Mouse (Mus musculus) forebrain, postnatal 0 days (tissue): Measurements from ENCODE around the gene Idh3a. TPM values are rescaled to one million over a fixed set of nuclear protein-coding genes. Genes with fewer than 3 reads are reported as not detected.

Experiments used
- ATAC-seq: fragments of 200-750 bp; cut with Nextera tagmentation; 2 replicates; pipeline ENCODE4 v1.8.0; 2017; ENCODE audit warnings: mild to moderate bottlenecking, moderate library complexity
- DNase-seq: peaks from one replicate; pipeline ENCODE4 v3.0.0-alpha.2; 2015
- H3K27ac ChIP-seq: fragments of 300-500 bp; sonication (generic); 2 replicates; pipeline ENCODE4 v1.5.1; 2014; ENCODE audit warnings: low read depth, mild to moderate bottlenecking, antibody characterized with exemption, low read length, moderate library complexity, mixed read lengths
- H3K27me3 ChIP-seq: fragments of 300-500 bp; sonication (generic); 2 replicates; pipeline ENCODE4 v1.6.1; 2014; ENCODE audit warnings: mild to moderate bottlenecking, low read length, mixed read lengths; ENCODE audit not compliant: insufficient read depth
- H3K36me3 ChIP-seq: fragments of 300-500 bp; sonication (generic); 2 replicates; pipeline ENCODE4 v1.6.1; 2014; ENCODE audit warnings: mild to moderate bottlenecking, moderate library complexity; ENCODE audit not compliant: insufficient read depth
- H3K4me1 ChIP-seq: fragments of 300-500 bp; sonication (generic); 2 replicates; pipeline ENCODE4 v1.6.1; 2014; ENCODE audit warnings: antibody characterized with exemption; ENCODE audit not compliant: insufficient read depth
- H3K4me2 ChIP-seq: fragments of 300-500 bp; sonication (generic); 2 replicates; pipeline ENCODE4 v1.6.1; 2014; ENCODE audit warnings: low read depth, mild to moderate bottlenecking, moderate library complexity
- H3K4me3 ChIP-seq: fragments of 300-500 bp; sonication (generic); 2 replicates; pipeline ENCODE4 v1.5.1; 2014; ENCODE audit warnings: low read depth, low read length, mixed read lengths
- H3K9ac ChIP-seq: fragments of 300-500 bp; sonication (generic); 2 replicates; pipeline ENCODE4 v1.6.1; 2014; ENCODE audit warnings: mild to moderate bottlenecking
- H3K9me3 ChIP-seq: fragments of 300-500 bp; sonication (generic); 2 replicates; pipeline ENCODE4 v1.6.1; 2016; ENCODE audit warnings: low read length
- CTCF ChIP-seq: sonication (generic); IDR thresholded peaks from 2 replicates; pipeline ENCODE4 v1.5.1; 2016; ENCODE audit warnings: antibody characterized with exemption, control low read depth, low read depth
- WGBS: fragments of 180-500 bp; shearing (Covaris S2); extraction: QIAGEN DNeasy Blood & Tissue Kit; methylation state at CpG from one replicate; pipeline ENCODE4 v1.1.7; 2014; 5-methylcytosine and 5-hydroxymethylcytosine counted together
- polyA plus RNA-seq: library from polyadenylated mRNA; unstranded; fragments of >200 nt; fragmentation: Nextera tagmentation; extraction: Ambion mirVana; gene quantifications from 2 replicates; pipeline ENCODE4 v1.2.1, GENCODE M21; 2015
- total RNA-seq: library from RNA; depleted of rRNA; stranded (reverse); fragments of >200 nt; gene quantifications from 2 replicates; pipeline ENCODE4 v1.2.3, GENCODE M21; 2014

Gene Idh3a
- total and polyA plus RNA-seq, 2 experiments from 2014 or later, result 94.6 to 183 TPM

DNA sequence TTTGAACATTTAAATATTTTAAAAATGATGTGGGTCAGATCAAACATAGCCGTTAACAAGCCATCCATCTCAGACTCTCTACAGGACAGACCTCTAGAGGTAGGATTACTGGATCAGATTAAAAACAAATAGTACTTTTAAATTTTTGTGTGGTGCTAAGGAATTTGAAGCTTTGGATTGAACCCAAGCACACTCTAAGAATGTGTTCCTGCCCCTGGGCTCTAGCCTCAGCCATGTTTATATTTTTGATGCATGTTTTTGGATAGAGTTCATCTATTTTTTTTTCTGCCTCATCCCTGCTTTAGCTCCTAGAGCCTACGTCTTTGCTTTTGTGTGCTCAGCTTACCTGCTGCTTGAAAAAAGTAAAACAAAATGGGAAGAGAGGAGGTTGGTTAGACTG, 47.3 kb downstream of the Idh3a start:
- H3K9ac ChIP-seq, result no peak overlapping the region
- DNase-seq (no peak), ATAC-seq (no peak)
- no peaks in the 10 kb centered on the region for H3K4me1 ChIP-seq
- H3K4me3 ChIP-seq, result no peak overlapping the region
- H3K4me2 ChIP-seq, result no peak overlapping the region
- H3K36me3 ChIP-seq, result no peaks in the 10 kb centered on the region
- 92% methylated on average over 2 of the region's 2 CpGs for WGBS
- no peak for TF ChIP-seq CTCF
- H3K27ac ChIP-seq, result no peak overlapping the region
- H3K9me3 ChIP-seq, result no peaks in the 10 kb centered on the region
- H3K27me3 ChIP-seq, result no peaks in the 10 kb centered on the region

DNA sequence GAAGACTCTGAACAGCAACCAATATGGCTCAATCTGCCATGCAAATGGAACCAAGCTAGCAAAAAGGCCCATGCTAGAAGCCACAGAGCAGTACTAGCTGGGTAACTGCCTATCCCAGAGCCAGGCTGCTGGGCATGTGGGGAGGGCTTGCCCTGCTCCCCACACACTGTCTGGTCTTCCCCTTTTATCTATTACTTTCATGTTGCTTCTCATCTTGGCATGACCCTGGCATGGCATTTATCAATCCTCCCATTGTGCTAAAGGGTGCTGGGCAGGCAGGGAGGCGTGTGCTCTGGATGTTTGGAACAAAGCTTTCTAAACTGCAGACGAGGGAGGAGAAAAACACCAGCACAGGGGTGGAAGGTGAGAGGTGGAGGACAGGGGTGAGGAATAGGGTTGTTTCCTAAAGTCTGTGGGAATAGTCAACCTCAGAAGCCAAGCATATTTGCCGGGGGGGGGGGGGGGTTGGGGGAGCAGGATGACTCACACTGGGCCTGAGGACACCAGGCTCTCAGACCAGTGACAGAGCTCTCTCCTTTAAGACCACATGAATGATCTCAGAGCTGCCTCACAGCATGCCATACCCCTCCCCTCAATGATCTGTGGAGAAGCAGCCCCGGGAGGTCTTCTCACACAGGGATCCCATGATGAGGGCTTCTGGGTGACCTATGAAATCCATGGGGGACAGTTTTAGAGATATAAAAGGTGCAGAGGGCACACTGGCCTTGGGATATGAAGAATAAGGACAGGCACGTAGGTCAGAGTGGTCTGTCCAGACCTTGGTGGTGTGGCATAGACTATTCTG, 51.6 kb downstream of the Idh3a start:
- WGBS, result 53% methylated on average over 5 of the region's 5 CpGs
- Histone ChIP-seq H3K4me3 (no peak overlapping the region), H3K27ac (no peak overlapping the region), H3K9ac (no peak overlapping the region), H3K9me3 (no peaks in the 10 kb centered on the region), H3K4me2 (no peak overlapping the region), H3K27me3 (no peaks in the 10 kb centered on the region), H3K36me3 (no peaks in the 10 kb centered on the region), H3K4me1 (no peaks in the 10 kb centered on the region)
- DNase-seq, result no peak
- no peak for ATAC-seq
- no peak for TF ChIP-seq CTCF

DNA sequence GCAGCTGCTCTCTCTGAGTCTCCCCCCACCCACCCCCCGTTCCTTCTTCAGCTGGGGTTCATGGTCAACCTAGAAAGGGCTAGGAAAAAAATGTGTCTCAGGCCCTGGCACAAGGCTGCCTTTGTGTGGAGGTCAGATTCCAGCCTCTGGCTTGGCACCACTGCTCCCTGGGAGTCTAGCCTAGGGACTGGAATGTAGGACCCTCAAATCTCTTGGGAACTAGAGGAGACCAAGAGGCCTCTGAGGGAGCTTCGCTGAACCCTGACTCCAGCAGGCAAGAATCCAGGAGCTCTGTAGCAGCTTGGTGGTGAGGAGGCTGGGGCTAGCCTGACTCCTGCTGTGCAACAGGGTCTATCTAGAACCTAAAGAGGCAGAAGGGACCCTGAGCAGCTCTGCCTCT, 53.1 kb downstream of the Idh3a start:
- DNase-seq, result no peak
- Histone ChIP-seq H3K27ac (no peak overlapping the region), H3K9me3 (no peaks in the 10 kb centered on the region), H3K4me1 (no peaks in the 10 kb centered on the region), H3K9ac (no peak overlapping the region), H3K27me3 (no peaks in the 10 kb centered on the region), H3K4me2 (no peak overlapping the region), H3K4me3 (no peak overlapping the region), H3K36me3 (no peaks in the 10 kb centered on the region)
- WGBS, result 86% methylated on average over 2 of the region's 2 CpGs
- no peak for TF ChIP-seq CTCF
- no peak for ATAC-seq

DNA sequence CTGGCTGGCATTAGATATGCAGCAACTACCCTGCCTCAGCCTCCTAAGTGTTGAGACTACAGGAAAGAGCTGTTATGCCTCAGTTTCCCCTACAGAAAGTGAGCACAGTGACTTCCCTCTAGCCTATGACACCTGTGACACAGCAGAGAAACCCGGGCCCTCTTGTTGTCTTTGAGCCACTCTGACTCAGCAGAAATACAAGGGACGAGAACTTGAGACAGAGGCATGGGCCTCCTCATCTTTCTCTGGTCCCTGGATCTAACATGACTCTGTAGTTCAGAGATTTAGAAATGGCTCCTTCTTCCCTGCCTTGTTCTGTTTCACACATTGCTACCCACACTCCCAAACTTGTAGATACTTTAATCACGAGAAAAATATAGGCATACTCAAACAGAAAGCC, 55.4 kb downstream of the Idh3a start:
- no peaks in the 10 kb centered on the region for H3K9me3 ChIP-seq

DNA sequence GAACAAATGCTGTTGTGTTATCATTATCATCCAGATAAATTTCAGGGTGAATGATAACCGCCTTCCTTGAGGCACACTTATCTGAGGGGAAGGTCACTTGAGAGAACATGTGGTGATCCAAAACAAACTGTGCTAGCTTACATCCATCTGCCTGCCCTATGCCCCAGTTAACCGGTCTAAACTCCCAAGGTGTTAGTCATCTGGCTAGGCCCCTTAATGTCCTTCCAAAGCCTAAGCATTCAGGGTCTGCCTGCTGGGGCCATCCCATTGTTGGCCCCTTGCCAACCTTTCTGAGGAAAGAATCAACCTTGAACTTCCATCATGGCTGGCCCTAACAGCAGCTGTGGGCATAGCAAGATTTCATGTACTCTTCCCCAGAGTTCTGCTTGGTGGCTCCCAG, 56.0 kb downstream of the Idh3a start:
- Histone ChIP-seq H3K4me1 (no peaks in the 10 kb centered on the region), H3K36me3 (no peaks in the 10 kb centered on the region), H3K27ac (no peak overlapping the region), H3K9me3 (no peaks in the 10 kb centered on the region), H3K9ac (no peak overlapping the region), H3K4me2 (no peak overlapping the region), H3K4me3 (no peak overlapping the region), H3K27me3 (no peaks in the 10 kb centered on the region)
- no peak for DNase-seq
- no peak for TF ChIP-seq CTCF
- no peak for ATAC-seq
- 77% methylated on average over 2 of the region's 2 CpGs for WGBS

More for the DNA sequence above, 55.4 kb downstream of the Idh3a start:
- H3K4me2 ChIP-seq, result no peak overlapping the region
- H3K4me1 ChIP-seq, result no peaks in the 10 kb centered on the region
- no peak overlapping the region for H3K27ac ChIP-seq
- no peak for TF ChIP-seq CTCF
- H3K9ac ChIP-seq, result no peak overlapping the region
- no peak for ATAC-seq
- no peak overlapping the region for H3K4me3 ChIP-seq
- DNase-seq, result no peak
- no peaks in the 10 kb centered on the region for H3K27me3 ChIP-seq
- WGBS, result 85% methylated on average over 3 of the region's 3 CpGs
- H3K36me3 ChIP-seq, result no peaks in the 10 kb centered on the region

DNA sequence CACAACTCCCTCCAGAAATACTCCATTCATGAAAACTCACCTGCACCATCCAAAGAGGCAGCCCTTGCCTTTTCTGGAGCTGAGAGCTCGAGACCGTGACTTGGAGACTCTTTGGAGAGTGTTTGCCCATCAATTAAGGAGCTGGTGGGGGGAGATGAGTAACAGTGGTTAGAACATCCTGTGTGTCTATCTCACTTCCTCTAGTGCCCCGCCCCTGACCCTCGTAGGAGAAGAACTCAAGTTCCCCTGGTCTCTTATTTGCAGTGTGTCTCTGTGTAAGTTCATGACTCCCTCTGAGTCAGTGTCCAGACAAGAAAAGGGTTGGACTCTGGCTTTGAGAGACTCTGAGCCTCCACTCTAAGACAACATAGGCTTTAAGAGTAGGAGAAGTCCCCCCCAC, 56.4 kb downstream of the Idh3a start:
- no peak for TF ChIP-seq CTCF
- H3K9me3 ChIP-seq, result no peaks in the 10 kb centered on the region
- no peaks in the 10 kb centered on the region for H3K4me1 ChIP-seq
- DNase-seq, result no peak
- H3K27ac ChIP-seq, result no peak overlapping the region
- ATAC-seq, result no peak
- no peaks in the 10 kb centered on the region for H3K36me3 ChIP-seq
- no peak overlapping the region for H3K4me3 ChIP-seq
- H3K27me3 ChIP-seq, result no peaks in the 10 kb centered on the region
- WGBS, result 85% methylated on average over 4 of the region's 4 CpGs
- H3K4me2 ChIP-seq, result no peak overlapping the region
- no peak overlapping the region for H3K9ac ChIP-seq

DNA sequence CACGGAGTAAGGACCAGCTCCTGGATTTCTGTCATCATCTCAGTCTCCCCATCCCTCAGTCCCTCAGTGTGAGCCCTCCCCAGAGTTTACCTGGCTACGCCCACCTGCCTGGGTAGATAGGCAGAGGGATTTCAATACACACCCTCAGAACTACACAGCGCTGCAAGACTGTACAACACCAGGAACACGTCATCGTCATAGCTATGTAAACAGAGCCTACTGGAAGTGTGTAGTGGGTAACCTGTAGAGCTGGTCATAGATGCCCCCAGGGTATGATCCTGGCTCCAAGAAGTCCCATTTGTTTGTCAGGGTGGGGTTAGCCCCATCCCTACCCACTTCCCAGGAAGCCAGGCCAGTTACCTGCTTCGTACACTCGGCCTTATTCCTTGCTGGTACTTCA, 57.0 kb downstream of the Idh3a start:
- H3K9me3 ChIP-seq, result no peaks in the 10 kb centered on the region
- H3K9ac ChIP-seq, result no peak overlapping the region
- H3K27me3 ChIP-seq, result no peaks in the 10 kb centered on the region
- H3K36me3 ChIP-seq, result no peaks in the 10 kb centered on the region
- no peak overlapping the region for H3K27ac ChIP-seq
- H3K4me3 ChIP-seq, result no peak overlapping the region
- no peak overlapping the region for H3K4me2 ChIP-seq
- TF ChIP-seq CTCF, result no peak
- no peak for DNase-seq
- 96% methylated on average over 7 of the region's 7 CpGs for WGBS
- no peak for ATAC-seq
- H3K4me1 ChIP-seq, result no peaks in the 10 kb centered on the region
